Mouse (Mus musculus): Measurements from ENCODE around the gene Arhgap22.

DNA sequence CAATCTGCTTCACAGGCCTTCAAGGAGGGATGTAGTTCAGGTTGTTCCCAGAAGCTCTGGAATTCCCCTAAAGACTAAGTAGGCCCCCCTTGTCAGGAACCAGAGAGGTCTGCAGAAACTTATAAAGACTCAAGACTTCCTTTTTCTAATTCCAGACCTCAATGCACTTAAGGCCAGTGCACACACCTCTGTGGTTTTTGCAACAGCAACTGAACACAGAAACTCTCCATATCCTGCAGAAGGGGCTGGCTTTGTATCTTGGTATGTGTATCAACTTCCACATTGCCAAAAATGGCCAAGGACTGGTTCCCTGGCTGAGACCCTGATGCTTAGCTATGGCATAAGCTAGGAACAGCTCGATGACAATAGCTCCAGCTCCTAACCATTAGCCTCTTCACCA, 41.9 kb upstream of the Arhgap22 start:
- no peak for TF ChIP-seq POLR2A (IDR thresholded peaks at IDR 0.05; ENCODE audit: borderline replicate concordance, insufficient read depth, low read length)
- no peak for TF ChIP-seq CTCF (IDR thresholded peaks at IDR 0.05; ENCODE audit: borderline replicate concordance, insufficient read depth, low read depth, low read length)

Measured in cerebellum, adult 2 months (tissue).